Mouse (Mus musculus) liver, adult 2 months (tissue): Measurements from ENCODE around the gene Sap18.

Experiments
- CTCF ChIP-seq: fragments of 200-500 bp; IDR thresholded peaks from 2 replicates; pipeline ENCODE4 v1.5.1; 2011; ENCODE audit warnings: low read depth, low read length, control low read depth
- POLR2A ChIP-seq: fragments of 200-500 bp; IDR thresholded peaks from 2 replicates; pipeline ENCODE4 v1.6.1; 2011; ENCODE audit warnings: low read length, control low read depth; ENCODE audit not compliant: insufficient read depth; ENCODE audit errors: extremely low read depth

DNA sequence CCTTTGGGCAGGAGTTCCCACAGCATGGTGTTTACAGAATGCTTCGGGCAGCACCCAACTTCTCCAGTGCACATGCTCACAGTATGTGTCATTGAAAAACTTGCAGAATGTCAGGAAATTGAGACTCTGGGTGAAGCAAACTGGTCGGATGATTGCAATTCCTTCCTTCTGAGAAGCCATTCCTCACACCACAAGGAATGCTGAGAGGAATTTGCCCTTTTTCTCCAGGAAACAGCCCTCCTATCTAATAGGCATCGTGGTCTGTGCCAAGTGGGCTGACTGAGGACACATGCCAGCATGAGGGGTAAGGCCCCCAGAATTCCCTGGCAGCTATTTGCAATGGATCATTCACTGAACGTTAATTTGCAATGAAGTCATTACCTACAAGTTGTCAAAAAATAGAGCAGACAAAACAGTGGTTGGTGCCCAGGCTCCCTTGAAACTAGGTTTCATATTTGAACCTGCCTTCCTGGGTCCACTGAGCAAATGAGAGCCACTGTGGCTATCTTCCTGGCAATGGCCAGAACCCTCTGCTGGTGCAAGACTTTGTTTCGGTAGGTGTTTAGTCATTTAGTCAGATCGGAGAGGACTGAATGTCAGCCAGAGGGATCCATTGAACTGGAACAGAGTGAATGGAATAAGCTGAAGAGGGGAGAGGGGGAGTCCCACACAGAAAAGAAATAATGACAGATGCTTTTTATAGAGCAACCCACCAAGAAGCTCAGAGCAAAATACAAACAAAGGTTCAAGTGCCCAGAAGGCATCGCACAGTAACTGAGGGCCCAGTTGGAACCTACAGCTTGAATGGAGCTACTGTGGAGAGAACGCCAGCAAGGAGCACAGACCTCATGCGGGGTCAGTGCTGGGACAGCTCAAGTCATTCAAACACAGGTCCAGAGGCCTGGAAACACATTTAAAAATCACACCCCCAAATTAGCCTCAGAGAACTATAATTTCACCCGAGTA, 37.2 kb upstream of the Sap18 start:
- TF ChIP-seq CTCF, result no peak
- TF ChIP-seq POLR2A, result no peak
